Mouse (Mus musculus) olfactory bulb, adult 2 months (tissue): Measurements from ENCODE around the gene Fggy. TPM values are rescaled to one million over a fixed set of nuclear protein-coding genes. Genes with fewer than 3 reads are reported as not detected.
A peak's percentile ranks its signal among the peaks of the same experiment; 100 is the strongest.

Experiments
- H3K27ac ChIP-seq: fragments of 200-500 bp; 2 replicates; pipeline ENCODE4 v1.5.1; 2012; ENCODE audit warnings: low read depth, low read length; ENCODE audit not compliant: insufficient read depth
- H3K4me1 ChIP-seq: fragments of 200-500 bp; 2 replicates; pipeline ENCODE4 v1.6.1; 2012; ENCODE audit warnings: low read length; ENCODE audit not compliant: control insufficient read depth, insufficient read depth
- H3K4me3 ChIP-seq: fragments of 200-500 bp; 2 replicates; pipeline ENCODE4 v1.5.1; 2012; ENCODE audit warnings: mild to moderate bottlenecking, low read depth, low read length, moderate library complexity; ENCODE audit not compliant: insufficient read depth
- CTCF ChIP-seq: fragments of 200-500 bp; IDR thresholded peaks from 2 replicates; pipeline ENCODE4 v1.5.1; 2012; ENCODE audit warnings: low read depth, mild to moderate bottlenecking, low read length, moderate library complexity; ENCODE audit not compliant: insufficient read depth
- POLR2A ChIP-seq: fragments of 200-500 bp; IDR thresholded peaks from 2 replicates; pipeline ENCODE4 v1.6.1; 2012; ENCODE audit warnings: mild to moderate bottlenecking, low read depth, low read length, moderate library complexity; ENCODE audit not compliant: insufficient read depth
- WGBS: fragments of 180-500 bp; shearing (Covaris S2); methylation state at CpG from one replicate; pipeline ENCODE4 v1.1.7; 2018; 5-methylcytosine and 5-hydroxymethylcytosine counted together
- polyA plus RNA-seq: library from polyadenylated mRNA; stranded (reverse); fragments of >200 nt; gene quantifications from 2 replicates; pipeline ENCODE4 v1.2.4, GENCODE M21; 2012; ENCODE audit warnings: low replicate concordance; ENCODE audit not compliant: missing spikeins, insufficient read depth, insufficient read length

The Fggy gene
- polyA plus RNA-seq, 1 experiment, result not detected

- WGBS, result 44% methylated on average over 2 of the region's 2 CpGs
- H3K27ac ChIP-seq, result no peak overlapping the region
- H3K4me1 ChIP-seq, result peaks cover 7% of the 10 kb centered on the region
- H3K4me3 ChIP-seq, result no peak overlapping the region
- TF ChIP-seq CTCF, result no peak
- TF ChIP-seq POLR2A, result no peak
These were observed 109.6 kb downstream of the Fggy start for GRCm38 (mm10) chr4:95666896-95667295.

GRCm38 (mm10) chr4:95667595-95667994 lies 110.3 kb downstream of the Fggy start:
- no peak for TF ChIP-seq POLR2A
- H3K4me1 ChIP-seq, result peaks cover 7% of the 10 kb centered on the region
- WGBS, result 61% methylated on average over 1 of the region's 1 CpGs
- no peak overlapping the region for H3K4me3 ChIP-seq
- H3K27ac ChIP-seq, result no peak overlapping the region

- 99% methylated on average over 3 of the region's 3 CpGs for WGBS
- H3K27ac ChIP-seq, result no peak overlapping the region
- peaks cover 7% of the 10 kb centered on the region for H3K4me1 ChIP-seq
These were observed 111.2 kb downstream of the Fggy start for GRCm38 (mm10) chr4:95668543-95668942.

GRCm38 (mm10) chr4:95669336-95669735 lies 112.0 kb downstream of the Fggy start:
- 62% methylated on average over 2 of the region's 2 CpGs for WGBS
- H3K4me1 ChIP-seq, result peaks cover 7% of the 10 kb centered on the region
- no peak overlapping the region for H3K27ac ChIP-seq
- H3K4me3 ChIP-seq, result no peak overlapping the region
- no peak for TF ChIP-seq POLR2A
- TF ChIP-seq CTCF, result no peak

More at GRCm38 (mm10) chr4:95668543-95668942, 111.2 kb downstream of the Fggy start:
- TF ChIP-seq POLR2A, result no peak
- TF ChIP-seq CTCF, result no peak
- H3K4me3 ChIP-seq, result no peak overlapping the region

GRCm38 (mm10) chr4:95670559-95670958 lies 113.3 kb downstream of the Fggy start:
- peaks cover 5% of the 10 kb centered on the region for H3K4me1 ChIP-seq
- whole genome bisulfite sequencing, result 77% methylated on average over 3 of the region's 3 CpGs
- H3K27ac ChIP-seq, result no peak overlapping the region
- no peak for TF ChIP-seq CTCF
- no peak for TF ChIP-seq POLR2A
- H3K4me3 ChIP-seq, result no peak overlapping the region

GRCm38 (mm10) chr4:95672039-95672438 lies 114.7 kb downstream of the Fggy start:
- Histone ChIP-seq H3K4me1 (no peaks in the 10 kb centered on the region), H3K4me3 (no peak overlapping the region), H3K27ac (no peak overlapping the region)
- TF ChIP-seq POLR2A, result no peak
- TF ChIP-seq CTCF, result no peak
- 100% methylated on average over 1 of the region's 1 CpGs for WGBS

- peaks cover 2% of the 10 kb centered on the region; the same call in 1 of the 2 replicates for H3K4me1 ChIP-seq
- 92% methylated on average over 2 of the region's 2 CpGs for WGBS
- no peak overlapping the region for H3K27ac ChIP-seq
- TF ChIP-seq CTCF, result no peak
- no peak for TF ChIP-seq POLR2A
- H3K4me3 ChIP-seq, result no peak overlapping the region
These were observed 119.1 kb downstream of the Fggy start for GRCm38 (mm10) chr4:95676390-95676789.

GRCm38 (mm10) chr4:95680756-95681449 lies 123.6 kb downstream of the Fggy start:
- TF ChIP-seq POLR2A (no peak), CTCF (no peak)
- no peak overlapping the region for H3K4me3 ChIP-seq
- peaks cover 2% of the 10 kb centered on the region; the same call in 1 of the 2 replicates for H3K4me1 ChIP-seq
- H3K27ac ChIP-seq, result no peak overlapping the region
- WGBS, result 63% methylated on average over 5 of the region's 5 CpGs

GRCm38 (mm10) chr4:95684522-95685080 lies 127.3 kb downstream of the Fggy start:
- Histone ChIP-seq H3K4me3 (no peak overlapping the region), H3K4me1 (peaks cover 2% of the 10 kb centered on the region; the same call in 1 of the 2 replicates), H3K27ac (peak overlapping the region; percentile 60)
- 46% methylated on average over 4 of the region's 4 CpGs for WGBS
- no peak for TF ChIP-seq CTCF
- no peak for TF ChIP-seq POLR2A

GRCm38 (mm10) chr4:95686775-95687174 lies 129.5 kb downstream of the Fggy start:
- TF ChIP-seq CTCF, result no peak
- no peak for TF ChIP-seq POLR2A
- Histone ChIP-seq H3K4me1 (no peaks in the 10 kb centered on the region), H3K27ac (no peak overlapping the region), H3K4me3 (no peak overlapping the region)
- WGBS, result 95% methylated on average over 2 of the region's 2 CpGs
